8 mouse cellular contexts compared by ENCODE assay signal in the genomic region with DNA sequence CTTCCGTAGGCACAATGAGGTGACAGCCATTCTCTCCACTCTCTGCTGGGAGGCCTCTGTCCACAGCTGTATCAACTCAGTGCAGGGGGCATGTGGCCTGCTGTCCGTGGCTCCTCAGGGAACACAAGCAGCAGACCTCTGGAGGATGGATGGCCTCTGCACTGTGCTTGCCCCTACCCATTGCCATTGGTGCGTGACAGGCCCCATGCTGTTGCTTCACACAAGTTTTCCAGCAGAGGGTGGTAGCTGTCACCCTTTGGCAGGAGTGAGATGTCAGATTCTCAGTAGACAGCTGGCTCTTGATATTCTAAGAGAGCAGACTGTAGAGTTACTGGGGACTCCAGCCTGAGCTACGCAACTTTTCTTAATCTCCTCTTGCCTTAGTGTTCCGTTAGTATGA.
DNase-seq lines count a peak whose midpoint lies in the region; ATAC-seq and TF ChIP-seq lines count a peak whose summit lies in the region.

No protein-coding gene starts in this region.

- DNase-seq in left cerebral cortex, adult 2 months (ENCODE audit: extremely low spot score in 1 of 2, low spot score in 2 of 2): no peak
- no peak for DNase-seq in left cerebral cortex, postnatal 25 days (ENCODE audit: low spot score in 2 of 2)
- peak; percentile 70 for DNase-seq in embryo, embryonic 10 days (ENCODE audit: low spot score)
- DNase-seq in cerebellum, adult 11-12 months: no peak
- DNase-seq in cerebellum, postnatal 14 days: no peak

- intact Hi-C loops in left cerebral cortex, adult 2 months (cut with DNase I): no loop called here
- intact Hi-C loops in left cerebral cortex, postnatal 25 days (cut with DNase I): no loop called here

- H3K4me1 ChIP-seq in forebrain, embryonic 13.5 days: peaks cover 13% of the 10 kb centered on the region
- peaks cover 15% of the 10 kb centered on the region for H3K4me1 ChIP-seq in forebrain, embryonic 12.5 days

- H3K27me3 ChIP-seq in forebrain, embryonic 13.5 days: peaks cover 45% of the 10 kb centered on the region
- peaks cover 67% of the 10 kb centered on the region for H3K27me3 ChIP-seq in forebrain, embryonic 12.5 days

- no peaks in the 10 kb centered on the region for H3K36me3 ChIP-seq in forebrain, embryonic 13.5 days (ENCODE audit: poor library complexity, severe bottlenecking)
- H3K36me3 ChIP-seq in forebrain, embryonic 12.5 days (replicated peaks): no peaks in the 10 kb centered on the region

- peak; percentile 42 for TF ChIP-seq CTCF in left cerebral cortex, adult 2 months (IDR thresholded peaks at IDR 0.05)

- no peak overlapping the region for H3K9ac ChIP-seq in forebrain, embryonic 13.5 days
- H3K9ac ChIP-seq in forebrain, embryonic 12.5 days: no peak overlapping the region

- WGBS in forebrain, embryonic 13.5 days: 82% methylated on average over 5 of the region's 5 CpGs
- 71% methylated on average over 5 of the region's 5 CpGs for WGBS in forebrain, embryonic 12.5 days

- no peak overlapping the region for H3K4me3 ChIP-seq in forebrain, embryonic 13.5 days
- no peak overlapping the region for H3K4me3 ChIP-seq in forebrain, embryonic 12.5 days (replicated peaks)
- H3K4me3 ChIP-seq in left cerebral cortex, adult 2 months: no peak overlapping the region

- H3K4me2 ChIP-seq in forebrain, embryonic 13.5 days: no peak overlapping the region
- no peak overlapping the region for H3K4me2 ChIP-seq in forebrain, embryonic 12.5 days

- H3K9me3 ChIP-seq in forebrain, embryonic 13.5 days (replicated peaks): no peaks in the 10 kb centered on the region
- no peaks in the 10 kb centered on the region for H3K9me3 ChIP-seq in forebrain, embryonic 12.5 days

- ATAC-seq in forebrain, embryonic 13.5 days: peak; percentile 30; the same call in 1 of the 2 replicates
- ATAC-seq in forebrain, embryonic 12.5 days (ENCODE audit: low FRiP score): no peak
- ATAC-seq in megakaryocyte-erythroid progenitor cell, adult 5-6 weeks (replicated peaks; ENCODE audit: low FRiP score, low TSS enrichment, poor library complexity, severe bottlenecking): 0 out of 2 replicates have a peak, but pooled peaks have one; percentile 22

- no peak overlapping the region for H3K27ac ChIP-seq in forebrain, embryonic 13.5 days
- no peak overlapping the region for H3K27ac ChIP-seq in forebrain, embryonic 12.5 days
- H3K27ac ChIP-seq in left cerebral cortex, adult 2 months: no peak overlapping the region
